Mouse (Mus musculus): ENCODE measurements around the gene Mfsd4b3.
"Not testable (repeated sequence)": the region's sequence is repeated elsewhere in the genome, so short reads cannot be mapped to it uniquely, and the experiment has no call there.

The Mfsd4b3 gene

DNA sequence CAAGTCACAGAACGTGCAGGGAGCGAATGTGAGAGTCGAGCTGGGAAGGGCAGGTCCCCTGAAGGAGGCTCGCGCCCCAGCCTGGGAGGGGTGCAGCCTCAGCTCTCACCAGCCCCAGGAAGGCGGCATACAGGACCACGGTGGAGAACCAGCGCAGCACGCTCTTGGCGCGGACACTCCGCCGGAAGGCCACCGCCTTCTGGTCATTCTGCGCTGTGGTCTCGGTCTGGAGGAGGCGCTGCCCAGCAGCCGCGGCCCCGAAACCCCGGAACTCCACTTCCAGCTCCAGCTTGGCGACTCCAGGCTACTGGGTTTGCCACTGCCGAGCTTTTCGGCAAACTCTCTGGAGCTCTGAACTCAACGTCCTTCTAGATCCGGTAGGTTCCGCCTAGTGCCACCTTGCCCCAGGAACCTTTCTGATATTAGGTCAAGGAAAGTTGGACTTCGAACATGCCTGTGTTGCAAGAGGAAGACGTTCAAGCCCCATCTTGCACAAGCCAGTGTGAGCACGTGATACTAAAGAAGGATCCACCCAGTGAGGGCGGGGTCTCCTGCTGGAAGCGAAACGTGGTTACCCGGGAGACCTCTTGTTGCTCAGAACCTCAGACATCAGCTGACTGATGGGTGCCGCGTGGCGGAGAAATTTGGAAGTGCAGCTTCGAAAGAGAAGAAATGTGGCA lies at the start of gene Mfsd4b3:
Gene Mfsd4b3 (minus strand): TSS at position 393 of the 680 bp plus-strand sequence.
- DNase-seq (ENCODE audit: low spot score in 2 of 2): peak; percentile 84 to 94

DNA sequence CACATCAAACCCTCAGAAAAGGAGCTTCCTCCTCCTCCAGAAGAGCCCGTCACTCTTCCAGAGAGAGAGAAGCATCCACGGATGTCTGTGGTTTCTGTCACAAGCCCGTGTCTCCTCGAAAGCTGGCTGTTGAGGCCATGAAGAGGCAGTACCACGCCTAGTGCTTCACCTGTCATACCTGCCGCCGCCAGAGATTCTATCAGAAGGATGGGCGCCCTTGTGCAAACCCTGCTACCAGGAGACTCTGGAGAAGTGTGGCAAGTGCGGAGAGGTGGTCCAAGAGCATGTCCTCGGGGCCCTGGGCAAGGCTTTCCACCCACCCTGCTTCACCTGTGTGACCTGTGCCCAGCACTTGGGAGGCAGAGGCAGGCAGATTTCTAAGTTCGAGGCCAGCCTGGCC lies 49.6 kb upstream of the Mfsd4b3 start:
- no peak for DNase-seq (ENCODE audit: low spot score in 2 of 2)

DNA sequence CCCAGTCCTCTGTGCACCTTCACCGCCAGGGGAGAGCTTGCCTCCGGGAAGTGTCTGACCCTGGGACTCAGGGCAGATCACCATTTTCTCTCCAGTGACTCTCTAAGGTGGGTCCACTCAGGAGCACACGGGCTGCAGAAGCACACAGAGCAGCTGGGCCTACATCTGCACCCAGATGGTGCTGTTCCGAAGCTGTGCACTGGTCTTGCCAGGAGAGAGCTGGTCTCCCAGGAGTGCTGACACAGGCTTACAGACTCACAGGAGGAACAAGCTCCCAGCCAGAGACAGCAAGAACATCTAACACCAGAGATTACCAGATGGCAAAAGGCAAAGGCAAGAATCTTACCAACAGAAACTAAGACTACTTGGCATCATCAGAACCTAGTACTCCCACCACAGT lies 48.9 kb upstream of the Mfsd4b3 start:
- not testable (repeated sequence) for DNase-seq (ENCODE audit: low spot score in 2 of 2)

DNA sequence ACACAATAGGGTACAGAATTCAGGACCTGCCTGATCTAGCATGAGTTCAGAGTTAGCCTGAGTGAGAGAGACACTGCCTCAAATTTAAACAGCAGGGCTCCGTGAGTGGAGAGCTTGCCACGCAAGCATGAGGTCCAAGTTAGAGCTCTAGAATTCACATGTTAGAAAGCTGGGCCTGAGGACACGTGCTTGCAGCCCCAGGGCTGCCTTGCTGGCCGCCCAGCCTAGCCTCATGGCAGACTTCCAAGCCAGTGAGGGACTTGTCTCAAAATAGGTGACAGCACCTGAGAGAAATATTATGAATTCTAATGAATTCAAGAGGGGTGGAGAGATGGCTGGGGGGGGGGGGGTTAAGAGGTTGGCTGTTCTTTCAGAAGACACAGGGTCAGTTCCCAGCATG lies 48.0 kb upstream of the Mfsd4b3 start:
- DNase-seq (ENCODE audit: low spot score in 2 of 2): no peak

DNA sequence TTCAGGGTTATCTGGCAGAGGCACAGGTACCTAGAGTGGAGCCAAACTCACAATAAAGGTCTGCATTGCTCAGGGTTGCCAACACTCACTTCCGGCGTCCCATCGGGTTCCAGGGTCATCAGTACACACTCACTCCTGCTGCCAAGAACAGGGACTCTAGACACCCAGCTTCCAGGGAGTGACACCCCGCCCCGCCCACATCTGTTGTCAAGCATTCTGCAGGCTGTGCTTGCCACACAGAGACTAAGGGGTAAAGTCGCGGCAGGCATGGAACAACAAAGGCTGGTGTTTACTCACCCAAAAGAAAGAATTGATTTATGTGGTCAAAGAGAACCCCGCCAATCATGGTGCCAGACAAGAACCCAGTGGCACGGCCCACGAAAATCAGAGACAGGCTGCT lies 47.0 kb upstream of the Mfsd4b3 start:
- DNase-seq (ENCODE audit: low spot score in 2 of 2): no peak

DNA sequence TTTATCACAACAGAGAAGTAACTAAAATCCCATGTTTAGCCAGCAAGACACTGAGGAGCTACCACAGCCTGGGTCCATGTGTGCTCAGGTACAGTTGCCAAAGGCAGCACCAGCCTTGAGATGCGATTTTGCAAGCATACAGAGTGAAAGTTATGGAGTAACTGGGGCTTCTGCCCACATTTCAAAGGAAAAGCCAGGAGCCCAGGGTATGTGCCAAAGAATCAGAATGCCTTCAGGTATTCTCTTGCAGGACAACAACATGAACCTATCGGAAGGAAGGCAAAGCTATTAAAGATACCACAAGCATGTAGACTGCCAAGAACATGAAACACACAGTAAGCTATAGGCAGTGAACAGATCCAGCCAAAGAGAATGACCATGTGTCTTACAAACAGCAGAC lies 40.8 kb upstream of the Mfsd4b3 start:
- DNase-seq (ENCODE audit: low spot score in 2 of 2): no peak

DNA sequence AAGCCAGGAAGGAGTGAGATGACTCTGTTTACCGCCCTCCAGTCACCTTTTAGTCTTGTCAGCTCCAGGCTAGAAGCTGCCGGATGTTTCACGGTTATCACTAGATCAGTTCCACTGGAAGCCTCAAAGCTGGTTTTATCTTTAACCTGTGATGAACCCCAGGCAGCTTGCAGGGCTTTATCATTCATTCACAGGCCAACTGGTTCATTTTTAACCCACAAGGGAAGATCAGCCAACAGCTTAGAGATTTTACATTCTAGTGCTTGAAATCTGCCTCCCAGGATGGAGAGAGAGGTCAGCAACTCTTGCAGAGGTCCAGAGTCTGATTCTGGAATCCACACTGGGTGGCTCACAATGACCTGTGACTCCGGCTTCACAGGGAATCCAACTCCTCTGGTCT lies 31.2 kb upstream of the Mfsd4b3 start:
- DNase-seq (ENCODE audit: low spot score in 2 of 2): no peak

DNA sequence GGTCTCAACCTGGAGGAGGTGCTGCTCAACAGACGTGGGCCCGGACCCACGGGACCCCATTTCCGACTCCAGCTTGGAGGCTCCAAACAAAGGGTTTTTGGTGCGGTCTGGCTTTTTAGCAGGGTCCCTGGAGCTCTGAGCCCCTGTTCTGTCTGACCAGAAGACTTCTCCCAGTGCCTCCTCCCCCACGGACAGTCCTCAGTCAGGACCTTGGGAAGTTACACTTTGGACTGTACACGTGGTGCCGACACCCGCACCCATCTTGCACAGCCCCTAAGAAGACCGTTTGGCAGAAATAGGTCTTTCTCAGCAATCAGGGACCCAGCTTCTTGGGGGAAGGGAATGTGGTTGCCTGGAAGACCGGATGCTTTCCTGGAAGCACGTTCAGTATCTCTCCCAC lies 26.5 kb upstream of the Mfsd4b3 start, which contains the start of gene Mfsd4b5:
Gene Mfsd4b5 (minus strand): TSS at position 181 of the 400 bp plus-strand sequence.
- no peak for DNase-seq (ENCODE audit: low spot score in 2 of 2)

DNA sequence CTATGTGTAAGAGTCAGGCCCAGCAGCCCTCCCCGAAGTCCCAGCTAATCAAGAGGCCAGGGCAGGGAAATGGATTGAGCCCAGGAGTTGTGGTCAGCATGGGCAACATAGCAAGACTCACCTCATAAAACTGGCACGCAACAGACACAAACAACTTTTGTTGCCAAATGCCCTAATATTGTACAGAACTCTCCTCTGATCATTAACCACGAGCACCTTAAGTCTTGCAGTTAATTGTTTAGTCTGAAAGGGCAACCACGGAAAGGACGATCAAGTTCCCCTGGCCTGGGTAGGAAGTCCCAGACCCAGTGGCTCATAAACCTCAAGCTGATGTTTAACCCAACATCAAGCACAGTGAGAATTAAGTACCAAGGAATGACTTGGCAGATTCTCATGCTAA lies 22.7 kb upstream of the Mfsd4b3 start:
- DNase-seq (ENCODE audit: low spot score in 2 of 2): no peak

DNA sequence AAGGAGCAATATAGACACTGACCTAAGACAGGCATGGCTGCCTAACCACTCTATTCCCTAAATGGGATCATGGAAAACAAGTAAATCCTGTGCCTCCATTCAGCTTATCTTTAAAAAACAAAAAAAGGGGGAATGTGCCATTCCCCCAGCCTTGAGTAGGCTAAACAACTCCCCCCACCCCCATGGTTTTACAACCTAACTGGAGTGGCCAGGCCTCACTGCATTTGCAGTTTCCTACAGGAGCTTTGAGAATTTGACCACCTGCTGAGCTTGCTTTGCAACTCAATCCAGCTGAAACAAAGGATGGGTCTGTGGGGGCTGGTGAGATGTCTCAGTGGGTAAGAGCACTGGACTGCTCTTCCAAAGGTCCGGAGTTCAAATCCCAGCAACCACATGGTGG lies 18.3 kb upstream of the Mfsd4b3 start:
- DNase-seq (ENCODE audit: low spot score in 2 of 2): no peak

DNA sequence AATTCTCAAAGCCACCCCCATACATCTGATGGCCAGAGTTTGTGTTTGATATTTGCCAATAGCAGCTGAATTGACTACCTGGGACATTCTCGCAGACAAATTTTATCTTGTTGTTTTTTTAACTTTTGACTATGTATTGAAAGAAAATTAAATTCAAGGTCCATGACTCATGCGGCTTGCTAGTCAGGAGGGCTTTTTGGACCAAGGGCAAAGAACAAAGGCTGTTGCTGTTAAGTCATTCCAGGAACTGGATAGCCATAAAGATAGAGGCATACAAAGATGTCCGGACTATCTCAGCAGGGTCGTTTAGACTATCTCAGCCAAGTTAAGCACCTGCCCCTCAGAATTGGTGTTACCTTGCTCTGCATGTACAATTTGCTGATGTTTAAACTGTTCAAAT lies 17.4 kb upstream of the Mfsd4b3 start:
- DNase-seq (ENCODE audit: low spot score in 2 of 2): no peak

DNA sequence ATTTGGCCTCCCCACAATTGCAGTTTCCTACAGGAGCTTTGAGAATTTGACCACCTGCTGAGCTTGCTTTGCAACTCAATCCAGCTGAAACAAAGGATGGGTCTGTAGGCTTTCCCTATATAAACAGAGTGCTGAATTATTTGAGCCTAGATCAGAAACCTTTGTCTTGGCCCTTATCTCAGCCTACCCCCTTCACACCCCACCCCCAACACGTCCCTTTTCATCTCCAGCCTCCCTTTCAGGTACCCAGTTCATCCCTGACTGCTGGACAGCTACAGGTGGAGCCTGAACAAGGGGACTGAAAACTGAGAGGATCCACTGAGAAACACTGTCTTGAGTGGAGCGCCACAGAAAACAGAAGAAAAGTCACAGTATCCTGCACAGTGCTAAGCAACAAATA lies 15.8 kb upstream of the Mfsd4b3 start:
- DNase-seq (ENCODE audit: low spot score in 2 of 2): no peak

DNA sequence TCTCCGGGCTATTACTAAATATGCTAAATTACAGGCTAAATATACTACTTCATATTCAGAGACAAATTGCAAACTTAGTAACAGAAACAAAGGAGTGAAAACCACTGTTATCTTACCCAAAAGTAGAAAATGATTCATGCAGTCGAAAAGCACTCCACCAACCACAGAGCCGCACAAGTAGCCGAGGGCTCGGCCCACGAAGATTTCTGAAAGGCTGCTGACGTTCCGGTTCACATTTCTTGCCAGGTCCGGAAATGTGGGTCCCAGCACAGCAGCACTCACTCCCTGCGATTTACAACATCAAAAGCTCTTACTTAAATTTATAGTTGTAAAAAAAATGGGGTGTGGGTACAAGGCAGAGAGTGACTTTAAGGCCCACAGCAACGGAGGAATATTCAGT lies 15.0 kb upstream of the Mfsd4b3 start:
- no peak for DNase-seq (ENCODE audit: low spot score in 2 of 2)

DNA sequence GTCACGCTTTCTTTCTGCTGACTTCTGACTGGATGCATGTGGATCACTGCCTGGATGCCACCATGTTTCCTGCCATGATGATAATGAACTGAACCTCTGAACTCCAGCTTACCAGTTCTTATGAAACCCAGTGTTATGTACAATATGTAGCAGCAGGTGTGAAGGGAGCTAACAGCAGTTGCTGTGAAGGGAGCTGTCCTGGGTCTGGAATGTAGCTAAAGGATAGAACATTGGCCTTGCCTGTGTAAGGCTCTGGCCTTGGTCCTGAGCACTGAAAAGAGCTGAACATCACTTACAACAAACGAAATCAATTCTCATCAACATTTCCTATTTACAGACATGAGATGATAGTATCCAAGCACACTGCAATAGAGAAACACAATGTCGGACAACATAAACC lies 7.6 kb upstream of the Mfsd4b3 start:
- DNase-seq (ENCODE audit: low spot score in 2 of 2): no peak

DNA sequence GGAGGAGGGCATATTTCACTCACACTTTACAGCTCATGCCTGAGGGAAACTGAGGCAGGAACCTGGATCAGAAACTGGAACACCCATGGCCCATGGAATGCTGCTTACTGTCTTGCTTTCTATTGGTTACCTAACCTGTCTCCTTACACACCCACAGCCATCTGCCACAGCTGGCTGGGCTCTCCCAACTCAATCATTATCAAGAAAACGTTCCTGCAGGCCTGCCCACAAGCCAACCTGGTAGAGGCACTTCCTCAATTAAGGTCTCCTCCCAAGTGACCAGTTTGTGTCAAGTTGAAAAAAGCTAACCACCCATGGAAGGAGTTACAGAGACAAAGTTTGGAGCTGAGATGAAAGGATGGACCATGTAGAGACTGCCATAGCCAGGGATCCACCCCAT lies 2.0 kb upstream of the Mfsd4b3 start:
- no peak for DNase-seq (ENCODE audit: low spot score in 2 of 2)

DNA sequence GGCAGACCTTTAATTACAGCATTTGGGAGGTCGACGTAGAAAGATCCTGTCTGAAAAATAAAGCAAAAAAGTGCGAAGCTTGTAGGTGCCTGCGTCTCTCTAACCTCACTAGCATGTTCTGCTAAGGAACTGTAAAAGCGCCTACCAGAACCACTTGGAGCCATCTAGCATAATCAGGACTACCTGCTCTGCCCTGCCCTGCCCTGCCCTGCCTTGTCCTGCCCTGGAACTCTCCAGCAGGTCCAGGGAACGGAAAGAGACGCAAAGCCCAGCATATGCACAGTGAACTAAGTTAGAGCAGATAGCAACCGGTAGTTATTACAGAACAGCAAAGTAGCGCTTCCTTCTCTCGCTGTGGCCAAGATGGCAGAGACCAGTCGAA lies 479 bp upstream of the Mfsd4b3 start:
- no peak for DNase-seq (ENCODE audit: low spot score in 2 of 2)

DNA sequence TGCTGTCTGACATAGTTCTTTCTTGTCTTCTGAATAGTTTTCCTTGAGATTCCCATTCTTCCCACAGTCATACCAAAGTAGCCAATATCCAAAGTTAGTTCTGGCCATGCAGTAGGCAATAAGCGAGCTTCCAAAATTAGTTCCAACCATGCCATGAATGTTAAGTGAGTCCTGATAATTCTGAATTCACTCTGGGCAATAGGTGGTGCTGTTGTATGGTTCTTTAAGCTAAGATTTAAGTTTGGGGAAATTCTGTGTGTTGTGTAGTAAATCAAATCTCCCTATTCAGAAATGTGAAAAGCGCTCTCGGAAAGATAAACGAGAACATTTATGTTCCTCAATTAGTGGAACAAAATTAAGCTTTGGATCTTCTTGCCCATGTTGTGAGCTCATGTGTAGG lies 1.7 kb downstream of the Mfsd4b3 start:
- peak in 1 of 2 experiments; percentile 25 for DNase-seq (ENCODE audit: low spot score in 2 of 2)

DNA sequence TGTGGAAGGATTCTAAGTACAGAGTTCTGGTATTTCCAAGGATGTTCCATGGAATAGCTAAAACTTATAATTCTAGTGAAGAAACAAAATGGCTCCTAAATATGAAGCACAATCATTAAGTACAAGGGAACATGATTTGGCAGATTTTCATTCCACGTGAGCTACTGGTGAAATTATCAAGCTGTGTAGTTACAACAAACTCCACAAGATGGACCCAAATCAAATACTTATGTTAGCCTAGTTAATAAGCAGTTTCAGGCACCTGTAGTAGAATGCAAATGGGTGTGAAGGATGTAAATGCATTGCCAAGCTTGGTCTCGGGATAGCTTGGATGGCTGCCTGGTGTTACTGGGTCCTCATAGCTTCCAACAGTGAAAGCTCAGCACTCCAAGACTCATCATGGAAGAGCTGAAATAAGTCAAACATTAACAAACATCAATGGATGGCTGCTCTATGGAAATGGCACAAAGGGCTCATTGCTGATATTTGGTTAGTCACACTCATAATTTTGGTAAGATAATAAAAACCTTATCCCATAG lies 3.5 kb downstream of the Mfsd4b3 start:
- DNase-seq (ENCODE audit: low spot score in 2 of 2): no peak

DNA sequence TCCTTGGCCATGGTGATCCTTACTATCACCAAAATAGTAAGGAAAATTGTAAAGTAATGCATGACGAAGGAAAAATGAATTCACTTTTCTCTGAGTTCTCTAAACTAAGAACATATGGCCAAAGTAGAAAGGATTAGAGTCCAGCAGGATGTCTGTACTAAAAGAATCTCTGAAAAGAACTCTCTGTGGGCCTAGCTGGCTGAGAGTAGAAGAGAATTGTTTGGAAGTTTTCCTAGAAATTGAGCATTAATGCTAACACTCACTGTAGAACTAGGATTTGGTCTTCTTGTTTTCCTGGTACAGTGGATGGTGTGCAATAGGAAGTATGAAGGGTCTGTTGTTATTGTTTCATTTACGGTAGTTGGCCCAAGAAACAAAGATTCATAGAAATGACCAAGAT lies 4.8 kb downstream of the Mfsd4b3 start:
- DNase-seq (ENCODE audit: low spot score in 2 of 2): no peak

DNA sequence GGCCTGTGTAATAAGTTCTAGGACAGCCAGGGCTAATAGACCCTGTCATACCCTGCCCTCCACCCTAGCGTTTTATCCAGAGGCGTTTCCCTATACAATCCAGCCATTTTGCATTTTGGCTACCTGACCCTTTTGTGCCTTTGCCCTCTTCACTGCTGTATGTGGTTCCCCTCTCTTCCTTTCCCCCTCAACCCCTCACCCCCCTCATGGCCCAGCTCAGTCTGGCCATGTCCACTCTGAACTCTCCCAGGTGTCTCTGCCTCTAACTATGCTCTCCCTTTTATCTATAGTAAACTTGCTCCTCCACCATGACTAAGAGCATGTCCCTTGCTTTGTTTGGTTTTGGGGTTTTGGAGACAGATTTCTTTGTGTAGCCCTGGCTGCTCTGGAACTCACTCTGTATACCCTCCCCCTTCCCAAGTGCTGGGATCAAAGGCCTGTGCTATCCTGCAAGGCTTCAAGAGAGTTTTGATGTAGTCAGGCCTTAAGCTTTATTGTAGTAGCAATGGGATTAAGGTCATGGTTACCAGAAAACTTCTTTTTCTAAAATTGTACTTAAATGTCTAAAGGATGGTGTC lies 10.5 kb downstream of the Mfsd4b3 start:
- DNase-seq (ENCODE audit: low spot score in 2 of 2): no peak

DNA sequence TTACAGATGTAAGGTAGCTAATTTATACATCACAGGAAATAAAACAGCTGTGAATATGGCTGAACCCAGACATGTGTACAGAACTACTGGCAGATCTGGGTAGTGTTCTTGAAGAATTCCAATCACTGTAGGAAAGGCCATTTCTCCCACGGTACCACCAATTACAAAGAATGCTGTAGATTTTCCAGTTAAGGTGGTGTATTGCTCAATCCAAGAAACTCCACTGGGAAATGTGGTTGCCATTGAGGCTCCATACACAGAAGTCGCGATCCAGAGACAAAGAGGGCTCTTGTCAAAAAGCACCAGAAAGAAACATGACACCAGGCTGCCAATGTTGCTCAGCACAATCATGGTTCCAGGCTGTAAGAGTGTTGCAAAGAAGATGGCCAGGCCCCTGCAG lies 12.8 kb downstream of the Mfsd4b3 start:
- not testable (repeated sequence) for DNase-seq (ENCODE audit: low spot score in 2 of 2)

DNA sequence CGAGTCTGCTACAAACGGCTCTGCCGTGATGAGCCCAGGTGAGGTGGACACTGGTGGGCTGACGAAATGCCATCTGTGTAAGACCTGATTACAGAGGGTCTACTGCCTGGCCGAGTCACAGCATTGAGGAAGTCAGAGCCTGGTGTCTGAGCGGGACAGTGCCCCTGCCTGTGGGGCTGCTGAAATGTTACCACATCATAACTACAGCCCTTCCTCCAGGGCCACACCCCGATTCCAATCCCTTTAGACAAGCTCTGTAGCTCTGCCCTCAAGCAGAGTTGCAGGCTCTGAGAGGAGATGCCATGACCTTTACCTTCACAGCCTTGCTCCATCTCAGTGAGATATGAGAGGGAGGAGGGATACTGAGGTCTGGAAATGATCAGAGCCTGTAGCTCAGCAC lies 23.4 kb downstream of the Mfsd4b3 start:
- DNase-seq (ENCODE audit: low spot score in 2 of 2): no peak

DNA sequence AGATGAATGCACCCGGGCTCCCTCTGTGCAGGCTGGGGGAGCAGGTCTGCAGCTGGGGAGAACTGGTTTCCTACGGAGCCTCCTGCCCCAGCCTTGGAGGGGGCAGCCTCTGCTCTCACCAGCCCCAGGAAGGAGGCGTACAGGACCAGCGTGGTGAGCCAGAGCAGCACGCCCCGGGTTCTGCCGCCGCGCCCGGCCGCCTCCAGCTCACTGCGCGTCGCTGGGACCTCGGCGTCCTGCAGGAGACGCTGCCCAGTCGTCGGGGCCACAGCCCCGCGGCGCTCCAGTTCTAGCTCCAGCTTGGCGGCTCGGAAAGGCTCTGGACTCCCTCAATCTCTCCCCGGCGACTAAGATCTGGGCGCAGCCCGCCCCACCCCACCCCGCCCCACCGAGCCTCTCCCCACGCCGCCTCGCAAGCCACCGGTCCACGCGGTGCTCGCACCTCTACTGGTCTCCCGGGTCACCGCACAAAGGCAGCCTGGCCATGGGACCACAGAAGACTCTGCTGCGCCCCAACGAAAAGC lies 33.3 kb downstream of the Mfsd4b3 start, which contains the start of gene Mfsd4b2:
Gene Mfsd4b2 (minus strand): TSS at position 308 of the 524 bp plus-strand sequence.
- no peak for DNase-seq (ENCODE audit: low spot score in 2 of 2)
